Mouse (Mus musculus) heart, postnatal 14 days (tissue): ENCODE measurements around the gene Gm36176. TPM values are rescaled to one million over a fixed set of nuclear protein-coding genes. Genes with fewer than 3 reads are reported as not detected.
A peak's percentile ranks its signal among the peaks of the same experiment; 100 is the strongest.
"Not testable (repeated sequence)": the region's sequence is repeated elsewhere in the genome, so short reads cannot be mapped to it uniquely, and the experiment has no call there.

Source experiments
- DNase-seq, 2 experiments: peaks; one replicate each; pipeline ENCODE4 v3.0.0; 2021 to 2022
- intact Hi-C: fragments of 180-260 bp; cut with DNase I; formaldehyde crosslinking; loops from one replicate; pipeline ENCODE4 v1.15.1; 2025
- long read RNA-seq, 2 experiments: library from polyadenylated mRNA; stranded (forward); transcript quantifications; one replicate each; pipeline ENCODE4 v2.0.0; 2021
- total RNA-seq, 2 experiments: library from RNA; stranded (reverse); gene quantifications; 2 replicates each; pipeline ENCODE4 v1.2.3; 2021

Gm36176 gene
- total RNA-seq, result not detected
- long read RNA-seq, experiment 1, result 0 reads
- long read RNA-seq, experiment 2, result 0 reads

DNA sequence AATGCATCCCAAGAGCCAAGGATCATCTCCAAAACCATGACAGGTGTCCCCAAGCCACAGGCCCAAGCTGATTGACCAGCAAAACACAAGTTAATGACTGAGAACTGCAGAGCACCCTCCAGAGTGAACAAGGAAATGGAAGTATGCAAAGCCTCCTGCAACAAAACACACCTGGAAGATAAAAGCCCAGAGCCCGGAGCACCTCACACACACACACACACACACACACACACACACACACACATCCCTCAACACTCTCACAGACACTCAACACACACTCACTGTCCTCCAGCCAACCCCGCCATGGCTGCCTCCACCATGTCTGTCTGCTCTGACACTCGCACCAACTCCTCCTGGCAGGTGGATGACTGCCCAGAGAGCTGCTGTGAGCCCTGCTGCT lies at the start of gene Gm36176:
Gene Gm36176 (plus strand): TSS at position 301 of the 400 bp plus-strand sequence.
- DNase-seq, result no peak
- intact Hi-C loops, result no loop called here

DNA sequence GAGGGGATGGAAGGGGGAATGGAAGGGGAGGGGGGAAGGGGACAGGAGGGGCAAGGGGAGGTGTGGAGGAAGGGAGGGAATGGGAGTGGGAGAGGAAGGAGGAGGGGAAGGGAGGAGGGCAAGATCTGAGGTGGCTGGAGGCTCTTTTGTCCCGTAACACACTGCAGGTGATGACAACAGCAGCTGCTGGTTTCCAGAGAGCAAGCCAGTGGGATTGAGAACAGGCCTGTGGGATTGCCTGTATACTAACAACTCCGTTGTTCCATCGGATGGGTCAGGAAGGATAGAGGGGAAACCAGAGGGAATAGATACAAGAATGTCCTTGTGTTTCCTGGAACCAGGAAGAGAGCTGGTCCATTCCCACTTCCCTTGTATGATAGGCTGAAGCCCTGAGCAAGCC lies 48.9 kb upstream of the Gm36176 start:
- intact Hi-C loops, result no loop called here
- DNase-seq, result peak in 1 of 2 experiments; percentile 28

DNA sequence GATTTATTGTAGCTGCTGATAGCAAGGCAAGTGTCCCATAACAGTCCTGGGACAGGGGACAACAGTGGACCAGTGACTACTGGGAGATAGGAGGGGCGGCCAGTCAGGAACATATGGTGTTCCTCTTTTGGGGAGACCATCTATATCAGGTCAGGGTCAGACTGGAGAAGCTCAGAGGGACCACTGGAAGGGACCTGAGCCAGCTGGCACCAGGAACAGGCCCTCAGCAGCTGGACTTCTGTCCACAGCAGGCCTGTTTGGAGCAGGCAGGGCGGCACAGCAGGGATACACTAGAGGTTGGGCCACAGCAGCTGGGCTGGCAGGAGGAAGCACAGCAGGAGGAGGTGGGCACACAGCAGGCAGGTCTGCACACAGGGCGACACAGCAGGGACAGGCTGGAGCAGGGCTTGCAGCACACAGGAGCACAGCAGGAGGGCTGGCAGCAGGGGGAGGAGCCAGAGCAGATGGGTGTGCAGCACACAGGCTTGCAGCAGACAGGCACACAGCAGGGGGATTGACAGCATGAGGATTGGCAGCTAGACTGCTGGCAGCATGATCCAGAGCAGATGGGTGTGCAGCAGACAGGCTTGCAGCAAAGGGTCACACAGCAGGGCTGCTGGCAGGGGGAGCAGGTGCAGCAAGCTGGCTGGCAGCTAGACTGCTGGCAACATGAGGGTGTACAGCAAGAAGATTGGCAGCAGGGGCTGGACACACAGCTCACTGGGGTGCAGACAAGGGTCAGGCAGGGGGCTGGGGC lies 48.3 kb upstream of the Gm36176 start:
- DNase-seq, result peak; percentile 17 to 37
- intact Hi-C loops, result not testable (repeated sequence)

DNA sequence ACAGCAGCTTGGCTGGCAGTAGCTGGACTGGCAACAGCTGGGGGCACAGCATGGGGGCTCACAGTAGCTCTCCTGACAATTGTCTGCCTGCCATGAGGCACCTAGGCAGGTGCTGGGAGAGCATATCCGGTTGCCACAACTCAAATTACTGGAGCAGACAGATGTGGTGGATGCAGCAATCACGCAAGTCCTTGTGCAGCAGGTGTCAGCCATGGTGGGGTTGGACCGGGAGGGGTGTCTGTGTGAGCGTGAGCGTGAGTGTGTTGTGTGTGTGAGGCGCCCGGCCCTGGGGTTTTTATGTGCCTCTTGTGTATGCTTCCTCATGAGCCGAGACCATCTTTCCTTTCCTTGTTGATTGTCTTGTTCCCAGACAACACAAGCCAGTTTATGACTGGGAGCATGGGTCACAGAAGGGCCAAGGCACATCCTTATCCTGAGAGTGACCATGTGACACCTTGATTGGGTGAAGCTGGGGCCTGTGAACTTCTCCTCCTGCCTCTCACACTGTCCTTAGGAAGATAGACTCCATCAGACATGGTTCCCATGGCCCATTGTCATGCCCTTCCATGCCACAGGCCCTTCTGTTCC lies 47.6 kb upstream of the Gm36176 start, which contains the start of gene Gm19668:
Gene Gm19668 (minus strand): TSS at position 213 of the 588 bp plus-strand sequence.
- no peak for DNase-seq
- intact Hi-C loops, result no loop called here

DNA sequence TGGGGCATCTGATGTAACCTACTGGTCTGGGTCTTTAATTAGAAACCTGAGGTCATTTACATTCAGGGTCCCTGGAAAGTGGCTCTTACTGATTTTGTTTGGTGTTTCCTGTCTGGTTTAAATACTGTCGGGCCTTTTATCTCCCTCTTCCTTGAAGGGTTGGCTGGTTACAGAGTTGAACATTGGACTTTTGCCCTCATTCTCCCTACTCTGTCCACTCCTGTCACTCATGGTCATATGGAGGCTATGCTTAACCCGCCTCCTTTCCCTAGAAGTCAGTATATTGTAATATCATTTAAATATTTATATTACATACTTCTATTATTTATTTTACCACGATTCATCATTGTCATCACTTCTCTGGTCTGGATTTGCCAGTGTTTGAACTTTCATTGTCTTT lies 42.5 kb upstream of the Gm36176 start:
- intact Hi-C loops, result no loop called here
- DNase-seq, result no peak

DNA sequence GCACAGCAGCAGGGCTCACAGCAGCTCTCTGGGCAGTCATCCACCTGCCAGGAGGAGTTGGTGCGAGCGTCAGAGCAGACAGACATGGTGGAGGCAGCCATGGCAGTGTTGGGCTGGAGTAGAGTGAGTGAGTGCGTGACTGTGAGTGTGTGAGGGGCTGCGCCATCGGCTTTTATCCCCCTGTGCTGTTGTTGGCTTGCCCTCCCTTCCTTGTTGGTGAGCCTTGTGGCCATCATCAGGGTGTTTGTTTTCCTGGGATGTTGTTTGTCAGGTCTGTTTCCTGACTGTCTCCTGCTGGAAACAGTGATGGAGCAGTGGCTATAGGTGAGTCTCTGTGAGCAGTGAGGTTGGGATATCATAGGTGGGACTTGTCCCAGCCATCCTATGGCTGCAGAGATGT lies 34.9 kb upstream of the Gm36176 start, which contains the start of gene Gm9507:
Gene Gm9507 (minus strand): TSS at position 101 of the 400 bp plus-strand sequence.
- intact Hi-C loops, result no loop called here
- DNase-seq, result no peak

DNA sequence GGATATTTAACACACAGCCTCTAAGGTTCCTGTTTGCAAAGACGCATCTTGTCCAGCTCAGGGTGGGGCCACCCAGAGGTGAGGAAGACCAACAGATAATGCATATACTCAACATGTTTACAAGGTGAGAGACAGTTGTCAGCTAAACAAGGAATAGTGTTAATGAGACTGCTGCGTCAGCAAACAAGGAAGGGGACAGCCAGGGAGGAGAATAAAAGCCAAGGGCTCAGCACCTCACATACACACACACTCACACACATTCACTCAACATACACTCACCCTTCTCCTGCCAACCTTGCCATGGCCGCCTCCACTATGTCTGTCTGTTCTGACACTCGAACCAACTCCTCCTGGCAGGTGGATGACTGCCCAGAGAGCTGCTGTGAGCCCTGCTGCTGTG lies 32.2 kb upstream of the Gm36176 start, which contains the start of gene Gm2696:
Gene Gm2696 (plus strand): TSS at position 301 of the 400 bp plus-strand sequence.
- no peak for DNase-seq
- intact Hi-C loops, result no loop called here

DNA sequence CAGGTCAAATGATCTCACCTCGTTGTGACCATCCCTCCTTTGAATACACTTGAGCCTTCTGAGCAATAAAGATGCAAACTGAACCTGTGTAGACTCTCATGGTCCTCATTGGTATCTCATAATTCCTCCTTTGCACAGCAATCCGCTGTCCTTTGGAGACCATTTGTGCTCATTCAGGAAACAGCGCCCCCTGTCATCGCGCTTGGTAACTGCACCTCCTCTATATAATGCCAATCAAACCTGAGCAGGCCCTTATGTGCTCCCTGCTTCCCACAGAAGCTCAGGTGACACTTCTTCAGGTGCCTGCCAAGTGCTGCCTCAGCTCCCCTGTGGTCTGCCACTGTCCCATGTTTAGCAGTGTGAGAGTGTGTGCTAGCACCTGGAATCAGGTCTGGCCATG lies 31.1 kb upstream of the Gm36176 start:
- intact Hi-C loops, result loop anchor here (5.0 kb wide), 1 partner anchor 188 kb away; no protein-coding TSS in a partner anchor
- peak; percentile 18 to 35 for DNase-seq

DNA sequence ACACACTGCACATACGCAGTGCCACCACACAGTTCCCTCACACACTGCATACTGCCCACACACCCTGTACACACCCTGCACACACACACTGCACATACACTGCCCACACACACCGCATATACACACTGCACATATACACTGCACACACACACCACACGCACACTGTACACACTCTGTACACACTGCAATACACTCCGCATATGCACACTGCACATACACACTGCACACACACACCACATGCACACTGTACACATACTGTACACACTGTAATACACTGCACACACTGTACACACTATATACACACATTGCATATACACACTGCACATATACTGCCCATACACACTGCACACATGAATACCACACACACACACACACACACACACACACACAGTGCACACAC lies 28.1 kb upstream of the Gm36176 start:
- no peak for DNase-seq
- intact Hi-C loops, result loop anchor here (5.0 kb wide), 1 partner anchor 191 kb away; no protein-coding TSS in a partner anchor

DNA sequence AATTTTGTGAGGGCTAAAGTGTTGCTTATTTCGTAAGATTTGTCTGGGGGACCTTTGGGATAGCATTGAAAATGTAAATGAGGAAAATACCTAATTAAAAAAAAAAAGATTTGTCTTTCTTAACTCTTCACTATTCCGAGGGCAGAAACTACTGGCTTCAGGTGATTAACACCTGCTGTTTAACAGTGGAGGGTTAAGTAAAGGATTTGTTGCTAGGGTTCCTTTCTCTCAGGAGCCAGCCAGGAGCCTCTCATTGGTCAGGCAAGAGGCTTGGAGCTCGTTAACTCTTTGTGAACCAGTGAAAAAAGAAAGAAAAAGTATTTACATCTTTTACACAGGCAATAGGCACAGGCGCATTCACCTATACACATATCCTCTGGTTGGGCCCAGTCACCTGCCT lies 27.4 kb upstream of the Gm36176 start:
- no peak for DNase-seq
- intact Hi-C loops, result loop anchor here (5.0 kb wide), 1 partner anchor 192 kb away; no protein-coding TSS in a partner anchor

DNA sequence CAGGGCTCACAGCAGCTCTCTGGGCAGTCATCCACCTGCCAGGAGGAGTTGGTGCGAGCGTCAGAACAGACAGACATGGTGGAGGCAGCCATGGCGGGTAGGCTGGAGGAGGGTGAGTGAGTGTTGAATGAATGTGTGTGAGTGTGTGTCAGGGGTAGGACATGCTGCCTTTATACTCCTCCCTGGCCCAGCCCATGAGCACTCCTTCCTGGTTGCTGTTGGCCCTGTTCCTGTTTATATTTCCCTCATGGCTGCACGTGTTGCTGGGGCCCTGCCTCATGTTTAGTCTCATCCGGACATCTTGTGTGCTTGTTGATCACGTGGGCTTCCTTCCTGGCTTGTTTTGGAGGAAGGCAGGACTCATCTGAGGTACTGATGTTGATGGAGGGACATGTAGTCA lies 19.7 kb upstream of the Gm36176 start, which contains the start of gene Krtap10-4:
Gene Krtap10-4 (minus strand): TSS at position 145 of the 400 bp plus-strand sequence.
- no peak for DNase-seq
- intact Hi-C loops, result no loop called here

DNA sequence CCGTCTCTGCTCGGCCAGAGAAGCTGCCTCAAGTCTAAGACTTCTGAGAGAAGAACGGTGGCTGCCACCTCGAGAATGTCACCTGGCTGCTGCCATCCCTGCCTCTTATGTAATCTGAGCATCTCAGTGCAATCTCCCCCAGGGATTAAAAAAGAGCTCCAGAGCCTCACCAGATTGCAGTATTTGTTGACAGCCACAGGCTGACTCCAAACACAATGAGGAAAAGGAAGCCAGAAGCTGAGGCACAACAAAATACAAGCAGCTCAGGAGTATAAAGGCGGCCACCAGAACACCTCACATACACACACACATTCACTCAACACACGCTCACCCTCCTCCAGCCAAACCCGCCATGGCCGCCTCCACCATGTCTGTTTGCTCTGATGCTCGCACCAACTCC lies 11.0 kb upstream of the Gm36176 start, which contains the start of gene Krtap10-10:
Gene Krtap10-10 (plus strand): TSS at position 301 of the 400 bp plus-strand sequence.
- intact Hi-C loops, result no loop called here
- DNase-seq, result no peak

DNA sequence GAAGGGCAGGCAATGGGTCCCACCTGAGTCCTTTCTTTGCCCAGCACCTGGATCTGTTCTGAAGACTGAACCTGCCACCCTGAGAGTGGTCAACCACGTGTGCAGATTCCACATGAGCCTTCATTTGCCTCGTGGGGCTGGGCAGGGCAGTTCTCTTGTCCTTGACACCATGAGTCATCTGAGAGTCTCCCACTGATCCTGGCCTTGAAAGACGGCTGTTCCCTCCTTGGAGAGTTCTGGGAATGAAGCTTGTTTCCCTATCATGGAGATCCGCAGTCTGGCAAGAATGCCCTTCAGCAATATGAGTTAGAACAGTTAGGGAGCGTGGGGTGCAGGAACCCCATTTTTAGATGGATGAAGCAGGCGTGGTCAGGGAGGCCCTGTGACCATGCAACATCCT lies 7.6 kb upstream of the Gm36176 start:
- no peak for DNase-seq
- intact Hi-C loops, result no loop called here

DNA sequence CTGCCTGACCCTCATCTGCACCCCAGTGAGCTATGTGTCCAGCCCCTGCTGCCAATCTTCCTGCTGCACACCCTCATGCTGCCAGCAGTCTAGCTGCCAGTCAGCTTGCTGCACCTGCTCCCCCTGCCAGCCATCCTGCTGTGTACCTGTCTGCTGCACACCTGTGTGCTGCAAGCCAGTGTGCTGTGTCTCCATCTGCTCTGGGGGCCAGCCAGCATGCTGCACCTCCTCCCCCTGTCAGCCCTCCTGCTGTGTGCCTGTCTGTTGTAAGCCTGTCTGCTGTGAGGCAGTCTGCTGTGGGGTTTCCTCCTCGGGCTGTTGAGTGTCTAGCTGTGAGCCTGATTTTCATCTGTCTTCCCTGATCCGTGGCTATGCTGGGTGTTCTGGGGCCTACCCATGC lies 358 bp downstream of the Gm36176 start:
- intact Hi-C loops, result no loop called here

DNA sequence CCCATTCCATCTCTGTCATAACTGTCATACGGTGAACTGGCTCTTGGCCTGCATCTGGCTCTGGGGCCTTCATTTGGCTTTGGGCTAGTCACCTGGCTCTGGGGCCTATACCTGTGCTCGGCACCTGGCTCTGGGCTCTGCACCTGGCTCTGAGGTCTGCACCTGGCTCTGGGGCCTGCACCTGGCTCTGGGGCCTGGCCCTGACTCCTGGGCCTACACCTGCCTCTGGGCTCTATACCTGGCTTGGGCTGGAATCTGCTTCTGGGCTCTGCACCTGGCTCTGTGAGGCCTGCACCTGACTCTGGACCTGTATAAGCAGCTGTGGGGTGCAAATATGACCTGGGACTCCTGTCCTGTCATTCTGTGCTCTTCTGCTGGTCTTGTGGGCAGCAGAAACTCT lies 935 bp downstream of the Gm36176 start:
- no peak for DNase-seq
- intact Hi-C loops, result no loop called here

More for the DNA sequence above, 358 bp downstream of the Gm36176 start:
- no peak for DNase-seq

DNA sequence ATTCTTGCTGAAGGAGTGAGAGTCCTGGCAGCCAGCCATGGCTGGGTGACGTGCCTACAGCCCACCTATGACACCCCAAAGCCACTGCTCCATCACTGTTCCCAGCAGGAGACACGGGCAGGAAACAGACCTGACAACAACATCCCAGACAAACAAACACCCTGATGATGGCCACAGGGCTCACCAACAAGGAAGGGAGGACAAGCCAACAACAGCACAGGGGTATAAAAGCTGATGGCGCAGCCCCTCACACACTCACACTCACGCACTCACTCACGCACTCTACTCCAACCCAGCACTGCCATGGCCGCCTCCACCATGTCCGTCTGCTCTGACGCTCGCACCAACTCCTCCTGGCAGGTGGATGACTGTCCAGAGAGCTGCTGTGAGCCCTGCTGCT lies 6.0 kb downstream of the Gm36176 start, which contains the start of gene Gm10318:
Gene Gm10318 (plus strand): TSS at position 301 of the 400 bp plus-strand sequence.
- DNase-seq, result no peak
- intact Hi-C loops, result no loop called here

DNA sequence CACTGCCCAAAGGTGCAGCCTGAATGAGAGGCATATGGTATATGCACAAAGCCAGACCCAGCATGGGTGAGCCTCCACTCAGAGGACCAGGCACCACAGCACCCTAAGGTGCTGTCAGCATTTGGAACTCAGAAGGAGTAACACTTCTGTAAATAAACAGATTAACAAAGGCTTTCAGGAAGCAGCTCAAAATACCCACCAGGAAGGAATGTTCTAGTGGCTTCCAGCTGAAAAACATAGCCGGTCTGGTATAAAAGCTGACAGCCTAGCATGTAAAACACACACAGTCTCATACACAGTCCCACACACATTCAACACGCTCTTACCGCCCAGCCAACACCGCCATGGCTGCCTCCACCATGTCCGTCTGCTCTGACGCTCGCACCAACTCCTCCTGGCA lies 15.1 kb downstream of the Gm36176 start, which contains the start of gene Gm3285:
Gene Gm3285 (plus strand): TSS at position 301 of the 400 bp plus-strand sequence.
- DNase-seq, result no peak
- intact Hi-C loops, result no loop called here

DNA sequence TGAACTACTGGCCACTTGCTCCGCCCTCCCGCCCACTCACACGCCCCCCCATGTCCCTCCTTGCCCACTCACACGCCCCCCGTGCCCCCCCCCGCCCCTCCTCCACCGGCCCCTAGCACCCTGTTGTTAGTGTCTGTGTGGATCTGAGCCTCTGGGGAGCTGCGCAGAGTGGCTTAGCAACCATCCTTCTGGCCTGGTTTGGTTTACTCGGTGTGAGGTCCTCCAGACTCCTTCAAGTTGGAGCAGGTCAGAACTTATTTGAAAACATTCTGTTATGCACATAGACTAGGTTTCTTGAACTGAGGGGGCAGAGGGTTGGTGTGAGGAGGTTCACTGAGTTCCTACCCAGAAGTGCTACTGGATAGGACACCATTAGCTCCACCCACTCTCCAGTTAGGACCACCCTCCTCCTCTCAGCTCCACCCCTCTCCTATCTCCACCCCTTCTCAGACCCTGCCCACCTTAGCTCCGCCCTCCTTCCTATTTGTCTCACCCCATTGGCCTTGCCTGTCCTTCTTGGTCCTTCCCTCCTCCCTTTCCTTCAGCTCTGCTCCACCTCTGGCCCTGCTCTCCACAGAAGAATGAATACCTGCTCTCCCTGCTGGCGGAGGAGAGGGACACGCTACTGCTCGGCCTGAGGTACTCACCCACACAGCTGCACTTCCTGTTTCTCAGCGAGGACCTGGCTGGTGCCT lies 17.6 kb downstream of the Gm36176 start:
- DNase-seq, result no peak
- intact Hi-C loops, result no loop called here

DNA sequence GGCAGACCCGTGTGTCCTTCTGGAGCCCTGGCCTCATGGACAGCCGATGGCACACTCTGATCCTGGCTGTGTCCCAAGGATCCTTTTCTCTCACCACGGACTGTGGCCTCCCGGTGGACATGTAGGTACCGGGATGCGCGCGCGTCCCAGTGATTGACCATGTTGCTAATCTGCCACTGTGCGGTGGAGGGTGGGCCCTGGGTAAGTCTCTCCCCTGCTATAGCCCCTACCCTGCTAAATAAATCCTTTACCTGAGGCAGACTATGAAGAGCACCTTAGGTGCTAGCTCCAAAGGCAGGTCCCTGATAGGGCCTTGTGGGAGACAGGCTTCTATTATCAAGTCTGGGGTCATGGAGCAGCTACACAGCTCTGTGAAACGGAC lies 18.1 kb downstream of the Gm36176 start:
- intact Hi-C loops, result no loop called here
- DNase-seq, result no peak

DNA sequence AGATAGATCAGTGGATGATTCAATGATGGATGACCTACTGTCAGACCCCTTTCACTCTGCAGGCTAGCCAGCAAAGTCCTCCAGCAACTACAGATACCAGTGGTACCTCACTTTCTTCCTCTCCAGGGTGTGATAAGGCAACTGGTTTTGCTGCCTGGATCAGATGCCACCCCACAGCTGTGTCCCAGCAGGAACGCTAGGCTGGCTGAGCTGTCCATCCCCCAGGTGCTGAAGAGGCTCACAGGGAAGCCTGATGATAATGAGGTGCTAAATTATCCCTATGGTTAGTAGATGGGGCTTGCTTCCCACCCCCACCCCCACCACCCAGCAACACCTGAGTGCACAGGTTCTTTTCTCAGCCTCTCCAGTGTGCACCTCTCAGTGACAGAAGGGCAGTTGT lies 20.9 kb downstream of the Gm36176 start:
- intact Hi-C loops, result no loop called here
- peak in 1 of 2 experiments; percentile 11 for DNase-seq

DNA sequence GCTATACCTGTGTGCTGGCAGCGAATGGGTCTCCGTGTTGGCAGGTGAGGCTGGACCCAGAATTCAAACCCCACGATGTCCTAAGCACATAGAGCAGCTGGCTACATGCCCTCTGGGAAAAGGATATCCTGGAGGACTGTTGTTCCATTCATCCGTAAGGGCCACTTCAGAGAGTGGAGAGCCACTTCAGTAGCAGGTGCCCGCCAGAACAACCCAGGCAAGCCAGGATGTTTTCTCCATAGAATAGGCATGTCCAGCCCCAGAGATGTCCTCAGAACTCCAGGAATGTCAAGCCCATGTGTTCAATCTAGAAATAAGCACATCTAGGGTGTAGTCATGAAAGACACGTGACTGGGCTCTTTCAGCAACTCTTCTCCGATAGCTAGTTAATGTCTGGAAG lies 23.0 kb downstream of the Gm36176 start:
- DNase-seq, result no peak
- intact Hi-C loops, result loop anchor here (10.0 kb wide), 1 partner anchor 165 kb away; the partner anchor contains the start of gene Gm10272
